Mouse (Mus musculus): Measurements from ENCODE around the gene Kcnf1. TPM values are rescaled to one million over a fixed set of nuclear protein-coding genes. Genes with fewer than 3 reads are reported as not detected.

Gene Kcnf1
- polyA plus RNA-seq, 1 experiment, result 2.5 TPM

DNA sequence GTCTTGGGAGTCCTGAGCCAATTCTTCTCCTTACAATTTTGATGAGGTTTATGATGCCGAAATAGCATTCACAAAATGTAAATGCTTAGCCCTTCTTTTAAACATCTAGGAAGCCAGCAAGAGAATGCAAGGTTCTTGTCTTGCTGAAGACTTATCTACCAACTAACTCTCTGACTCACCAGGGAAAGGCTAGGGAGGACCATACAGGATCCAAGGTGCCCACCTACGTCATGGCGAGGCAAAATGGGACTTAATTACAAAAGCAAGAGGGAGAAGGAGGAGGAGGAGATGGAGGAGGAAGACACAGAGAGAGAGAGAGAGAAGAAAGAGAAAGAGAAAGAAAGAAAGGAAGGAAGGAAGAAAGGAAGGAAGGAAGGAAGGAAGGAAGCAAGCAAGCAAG is 12.7 kb downstream of the Kcnf1 start:
- no peak overlapping the region for H3K27ac ChIP-seq (ENCODE audit: insufficient read depth, low read depth, low read length)
- no peaks in the 10 kb centered on the region for H3K36me3 ChIP-seq (ENCODE audit: control insufficient read depth, insufficient read depth, low read length)
- no peak for TF ChIP-seq POLR2A (IDR thresholded peaks at IDR 0.05; ENCODE audit: low read depth, low read length)
- H3K4me1 ChIP-seq (ENCODE audit: control insufficient read depth, insufficient read depth, insufficient read length, low read length), result no peaks in the 10 kb centered on the region
- no peaks in the 10 kb centered on the region for H3K27me3 ChIP-seq (ENCODE audit: control insufficient read depth, insufficient read depth, low read length)
- H3K4me3 ChIP-seq (ENCODE audit: low read depth, low read length), result no peak overlapping the region
- WGBS, result 89% methylated on average over 3 of the region's 3 CpGs

DNA sequence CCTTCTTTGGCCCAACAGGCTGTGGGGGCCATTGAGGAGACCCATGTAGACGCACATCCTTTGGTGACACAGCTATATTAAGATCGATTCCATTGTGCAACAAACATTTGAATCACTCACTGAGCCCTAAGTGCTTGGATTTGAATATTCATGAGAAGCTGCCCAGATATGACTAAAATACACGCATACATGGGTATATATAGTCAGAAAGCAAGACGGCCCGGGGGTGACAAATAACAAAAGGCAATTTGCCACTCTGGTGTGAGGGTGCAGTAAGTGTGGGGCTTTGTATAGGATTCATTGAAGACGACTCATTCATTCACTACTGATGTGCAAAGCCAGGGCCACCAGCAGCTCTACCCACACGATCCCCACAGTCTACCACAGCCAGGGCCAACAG is 17.1 kb downstream of the Kcnf1 start:
- no peaks in the 10 kb centered on the region for H3K36me3 ChIP-seq (ENCODE audit: control insufficient read depth, insufficient read depth, low read length)
- no peaks in the 10 kb centered on the region for H3K27me3 ChIP-seq (ENCODE audit: control insufficient read depth, insufficient read depth, low read length)
- no peak overlapping the region for H3K4me3 ChIP-seq (ENCODE audit: low read depth, low read length)
- no peak overlapping the region for H3K27ac ChIP-seq (ENCODE audit: insufficient read depth, low read depth, low read length)
- H3K4me1 ChIP-seq (ENCODE audit: control insufficient read depth, insufficient read depth, insufficient read length, low read length), result no peaks in the 10 kb centered on the region
- WGBS, result 86% methylated on average over 7 of the region's 7 CpGs
- no peak for TF ChIP-seq CTCF (IDR thresholded peaks at IDR 0.05; ENCODE audit: extremely low read depth, insufficient read length, insufficient replicate concordance, low read depth, low read length)
- no peak for TF ChIP-seq POLR2A (IDR thresholded peaks at IDR 0.05; ENCODE audit: low read depth, low read length)

DNA sequence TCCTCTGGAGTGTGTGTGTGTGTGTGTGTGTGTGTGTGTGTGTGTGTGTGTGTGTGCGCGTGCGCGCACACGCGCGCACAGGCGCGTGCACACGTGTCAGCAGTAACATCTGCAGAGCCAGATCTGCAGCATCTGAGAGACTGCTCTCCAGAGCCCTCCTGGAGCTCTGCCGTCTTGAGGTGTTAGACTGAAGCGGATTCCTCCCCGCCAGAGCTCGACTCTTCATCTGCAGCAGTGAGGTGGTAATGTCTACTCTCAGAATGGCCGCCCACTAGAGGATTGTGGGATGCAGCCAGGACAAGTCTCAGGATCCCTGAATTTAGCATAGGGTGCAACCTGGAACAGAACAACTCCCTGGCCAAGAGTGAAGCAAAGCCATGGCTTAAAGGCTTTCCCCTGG is 19.1 kb downstream of the Kcnf1 start:
- no peaks in the 10 kb centered on the region for H3K4me1 ChIP-seq (ENCODE audit: control insufficient read depth, insufficient read depth, insufficient read length, low read length)
- WGBS, result 89% methylated on average over 15 of the region's 15 CpGs

DNA sequence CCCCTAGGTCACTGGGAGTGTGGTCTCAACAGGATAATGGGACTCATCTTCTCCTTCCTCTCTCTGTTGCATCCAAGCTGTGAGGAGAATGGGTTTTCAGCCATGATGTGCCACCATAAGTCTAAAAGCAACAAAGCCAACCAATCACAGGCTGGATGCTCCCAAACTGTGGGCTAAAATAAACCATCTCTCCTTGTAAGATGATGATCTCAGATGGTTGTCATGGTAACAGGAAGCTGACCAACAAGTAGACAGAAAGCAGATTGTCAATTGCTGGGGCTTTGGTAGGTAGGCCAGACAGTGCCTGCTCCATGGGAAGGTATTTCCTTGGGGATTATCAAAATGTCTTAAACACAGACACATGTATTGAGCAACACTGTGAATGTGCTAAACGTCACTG is 20.9 kb downstream of the Kcnf1 start:
- TF ChIP-seq CTCF (IDR thresholded peaks at IDR 0.05; ENCODE audit: extremely low read depth, insufficient read length, insufficient replicate concordance, low read depth, low read length), result no peak
- no peak for TF ChIP-seq POLR2A (IDR thresholded peaks at IDR 0.05; ENCODE audit: low read depth, low read length)
- Histone ChIP-seq H3K4me3 (ENCODE audit: low read depth, low read length) (no peak overlapping the region), H3K4me1 (ENCODE audit: control insufficient read depth, insufficient read depth, insufficient read length, low read length) (no peaks in the 10 kb centered on the region), H3K27ac (ENCODE audit: insufficient read depth, low read depth, low read length) (no peak overlapping the region), H3K27me3 (ENCODE audit: control insufficient read depth, insufficient read depth, low read length) (no peaks in the 10 kb centered on the region), H3K36me3 (ENCODE audit: control insufficient read depth, insufficient read depth, low read length) (no peaks in the 10 kb centered on the region)
- WGBS, result 84% methylated on average over 1 of the region's 1 CpGs

More for the DNA sequence above, 19.1 kb downstream of the Kcnf1 start:
- no peaks in the 10 kb centered on the region for H3K36me3 ChIP-seq (ENCODE audit: control insufficient read depth, insufficient read depth, low read length)
- H3K27ac ChIP-seq (ENCODE audit: insufficient read depth, low read depth, low read length), result no peak overlapping the region
- H3K27me3 ChIP-seq (ENCODE audit: control insufficient read depth, insufficient read depth, low read length), result no peaks in the 10 kb centered on the region
- no peak overlapping the region for H3K4me3 ChIP-seq (ENCODE audit: low read depth, low read length)
- TF ChIP-seq POLR2A (IDR thresholded peaks at IDR 0.05; ENCODE audit: low read depth, low read length) (no peak), CTCF (IDR thresholded peaks at IDR 0.05; ENCODE audit: extremely low read depth, insufficient read length, insufficient replicate concordance, low read depth, low read length) (no peak)

DNA sequence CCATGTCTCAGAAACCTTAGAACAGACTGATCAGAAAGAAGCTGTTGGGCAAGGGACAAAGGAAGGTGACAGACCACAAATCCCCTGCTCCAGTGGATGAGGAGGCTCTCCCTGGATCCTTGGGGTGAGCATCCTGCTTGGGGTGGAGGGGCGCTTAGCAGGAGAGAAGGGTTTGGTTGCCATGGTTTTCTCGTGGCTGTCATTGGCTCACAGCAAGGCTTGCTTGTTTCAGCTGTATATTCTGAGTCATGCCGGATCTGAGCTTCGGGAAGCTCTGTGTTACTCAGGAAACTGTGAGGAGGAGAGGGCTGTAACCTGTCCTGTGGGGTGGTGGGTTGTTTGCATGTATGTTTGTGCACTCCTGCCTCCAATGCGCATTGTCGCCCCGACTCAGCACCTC is 23.8 kb downstream of the Kcnf1 start:
- Histone ChIP-seq H3K27ac (ENCODE audit: insufficient read depth, low read depth, low read length) (no peak overlapping the region), H3K36me3 (ENCODE audit: control insufficient read depth, insufficient read depth, low read length) (no peaks in the 10 kb centered on the region), H3K4me3 (ENCODE audit: low read depth, low read length) (no peak overlapping the region), H3K27me3 (ENCODE audit: control insufficient read depth, insufficient read depth, low read length) (no peaks in the 10 kb centered on the region), H3K4me1 (ENCODE audit: control insufficient read depth, insufficient read depth, insufficient read length, low read length) (no peaks in the 10 kb centered on the region)
- 74% methylated on average over 7 of the region's 7 CpGs for WGBS
- TF ChIP-seq POLR2A (IDR thresholded peaks at IDR 0.05; ENCODE audit: low read depth, low read length) (no peak), CTCF (IDR thresholded peaks at IDR 0.05; ENCODE audit: extremely low read depth, insufficient read length, insufficient replicate concordance, low read depth, low read length) (no peak)

DNA sequence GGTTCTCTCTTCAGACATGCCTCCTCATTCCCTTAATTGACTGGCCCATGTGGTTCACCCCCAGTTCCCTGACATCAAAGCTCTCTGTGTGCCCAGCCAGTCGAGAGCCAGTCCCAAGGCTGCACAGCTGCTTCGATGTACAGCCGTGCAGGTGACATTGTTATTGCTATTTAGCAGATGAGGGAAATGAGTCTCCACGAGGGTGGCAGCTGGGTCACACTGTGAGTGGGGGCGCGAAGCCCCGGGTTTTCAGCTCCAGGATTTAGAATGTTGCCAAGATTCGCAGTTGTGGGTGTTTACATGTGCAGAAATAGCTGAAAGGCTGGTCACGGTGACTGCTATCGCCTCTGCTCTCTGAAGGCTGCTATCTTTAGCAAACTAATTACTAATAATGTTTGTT is 27.8 kb downstream of the Kcnf1 start:
- Histone ChIP-seq H3K36me3 (ENCODE audit: control insufficient read depth, insufficient read depth, low read length) (no peaks in the 10 kb centered on the region), H3K4me1 (ENCODE audit: control insufficient read depth, insufficient read depth, insufficient read length, low read length) (no peaks in the 10 kb centered on the region), H3K4me3 (ENCODE audit: low read depth, low read length) (no peak overlapping the region), H3K27me3 (ENCODE audit: control insufficient read depth, insufficient read depth, low read length) (no peaks in the 10 kb centered on the region), H3K27ac (ENCODE audit: insufficient read depth, low read depth, low read length) (no peak overlapping the region)
- 38% methylated on average over 10 of the region's 10 CpGs for WGBS
- TF ChIP-seq POLR2A (IDR thresholded peaks at IDR 0.05; ENCODE audit: low read depth, low read length), result no peak
- TF ChIP-seq CTCF (IDR thresholded peaks at IDR 0.05; ENCODE audit: extremely low read depth, insufficient read length, insufficient replicate concordance, low read depth, low read length), result no peak

DNA sequence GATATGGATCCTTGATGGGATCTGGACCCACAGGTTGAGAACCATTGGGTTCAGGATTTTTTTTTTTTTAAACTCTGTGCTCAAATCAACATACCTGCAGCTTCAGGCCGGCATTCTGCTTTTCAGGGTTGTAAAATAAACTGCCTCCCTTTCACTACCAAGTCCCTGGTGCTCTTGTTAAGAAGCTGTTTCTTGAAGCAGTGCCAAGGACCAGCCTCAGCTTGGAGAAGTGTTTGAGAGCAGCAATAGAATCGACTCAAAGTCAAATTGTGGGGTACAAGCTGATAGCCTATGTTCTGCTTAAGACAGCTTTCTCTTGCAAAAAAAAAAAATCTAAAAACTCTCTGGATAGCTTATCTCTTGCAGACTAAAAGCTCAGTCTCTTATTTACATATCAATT is 34.9 kb downstream of the Kcnf1 start:
- no peak for TF ChIP-seq POLR2A (IDR thresholded peaks at IDR 0.05; ENCODE audit: low read depth, low read length)
- TF ChIP-seq CTCF (IDR thresholded peaks at IDR 0.05; ENCODE audit: extremely low read depth, insufficient read length, insufficient replicate concordance, low read depth, low read length), result no peak
- 12% methylated on average over 2 of the region's 2 CpGs for WGBS

DNA sequence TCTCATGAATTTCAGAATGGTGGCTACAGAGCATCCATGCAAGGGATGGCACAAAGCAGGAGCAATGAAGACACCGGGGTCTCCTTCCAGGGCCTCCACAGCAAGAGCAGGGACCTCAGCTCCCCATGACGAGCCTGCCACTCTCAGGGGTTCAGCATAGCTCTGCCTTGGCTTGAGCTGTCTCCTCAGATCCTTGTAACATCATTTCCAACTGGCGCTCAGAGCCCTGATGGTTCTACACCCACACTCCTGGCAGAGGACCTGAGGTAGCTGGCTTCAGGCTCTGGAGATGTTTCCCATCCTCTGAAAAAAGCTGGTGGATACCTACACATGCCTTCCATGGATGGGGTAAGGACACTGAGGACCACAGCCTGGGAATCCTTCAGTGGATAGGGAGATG is 36.3 kb downstream of the Kcnf1 start:
- 76% methylated on average over 3 of the region's 3 CpGs for WGBS
- Histone ChIP-seq H3K4me3 (ENCODE audit: low read depth, low read length) (no peak overlapping the region), H3K27ac (ENCODE audit: insufficient read depth, low read depth, low read length) (no peak overlapping the region), H3K36me3 (ENCODE audit: control insufficient read depth, insufficient read depth, low read length) (no peaks in the 10 kb centered on the region), H3K4me1 (ENCODE audit: control insufficient read depth, insufficient read depth, insufficient read length, low read length) (no peaks in the 10 kb centered on the region), H3K27me3 (ENCODE audit: control insufficient read depth, insufficient read depth, low read length) (no peaks in the 10 kb centered on the region)
- TF ChIP-seq CTCF (IDR thresholded peaks at IDR 0.05; ENCODE audit: extremely low read depth, insufficient read length, insufficient replicate concordance, low read depth, low read length) (no peak), POLR2A (IDR thresholded peaks at IDR 0.05; ENCODE audit: low read depth, low read length) (no peak)

More for the DNA sequence above, 34.9 kb downstream of the Kcnf1 start:
- no peaks in the 10 kb centered on the region for H3K27me3 ChIP-seq (ENCODE audit: control insufficient read depth, insufficient read depth, low read length)
- H3K4me1 ChIP-seq (ENCODE audit: control insufficient read depth, insufficient read depth, insufficient read length, low read length), result no peaks in the 10 kb centered on the region
- no peak overlapping the region for H3K4me3 ChIP-seq (ENCODE audit: low read depth, low read length)
- no peak overlapping the region for H3K27ac ChIP-seq (ENCODE audit: insufficient read depth, low read depth, low read length)
- H3K36me3 ChIP-seq (ENCODE audit: control insufficient read depth, insufficient read depth, low read length), result no peaks in the 10 kb centered on the region

Data from small intestine, adult 2 months (tissue).